Mouse (Mus musculus) lung, adult 10 weeks (tissue): ENCODE results near the gene Zfp981. TPM values are rescaled to one million over a fixed set of nuclear protein-coding genes. Genes with fewer than 3 reads are reported as not detected.

Experiments
- polyA plus RNA-seq: library from polyadenylated mRNA; stranded (reverse); fragments of 350-450 nt; fragmentation: Illumina TruSeq; extraction: RNeasy Lipid Tissue Mini Kit (QIAGEN cat#74804); gene quantifications from one replicate; pipeline ENCODE4 v1.2.3, GENCODE M21; 2014; ENCODE audit warnings: low read depth, low replicate concordance; ENCODE audit not compliant: insufficient read depth

Zfp981 gene
- polyA plus RNA-seq: not detected

DNA sequence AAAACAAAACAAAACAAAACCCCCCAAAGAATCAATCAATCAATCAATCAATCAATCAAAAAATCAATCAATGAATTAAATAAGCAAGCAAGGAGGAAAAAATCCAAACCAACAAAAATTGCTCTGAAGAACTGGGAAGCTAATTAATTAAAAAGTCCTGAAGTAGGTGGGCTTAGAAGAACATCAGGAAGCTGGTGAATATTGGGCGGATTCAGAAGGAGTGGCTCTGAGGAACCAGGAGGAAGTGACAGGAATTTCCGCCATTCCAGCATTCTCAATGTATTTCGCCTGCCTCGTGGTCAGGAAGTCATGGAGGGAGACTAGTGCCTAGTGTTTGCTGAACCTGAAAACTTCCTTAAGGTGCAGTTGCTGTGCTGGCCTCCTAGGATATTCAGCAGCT is at the start of gene Zfp981:
Zfp981 (plus strand) TSS at position 301 of the 400 bp plus-strand sequence.

Other genes starting within 250 kb of the Zfp981 start
- 0.86 TPM for gene Zfp992, start 53.0 kb upstream of the Zfp981 start, polyA plus RNA-seq
- gene Zfp993, start 108.9 kb downstream of the Zfp981 start, polyA plus RNA-seq: not detected